Mouse (Mus musculus) ES-E14 (cell line): ENCODE data around the gene Nr1h2.

ENCODE experiments used
- CHD2 ChIP-seq: IDR thresholded peaks from 2 replicates; pipeline ENCODE4 v1.6.1; 2014; ENCODE audit warnings: mild to moderate bottlenecking, low read depth, low read length, inconsistent platforms
- HCFC1 ChIP-seq: IDR thresholded peaks from 2 replicates; pipeline ENCODE4 v1.6.1; 2012; ENCODE audit warnings: low read length, inconsistent platforms, borderline replicate concordance; ENCODE audit not compliant: insufficient read depth
- MAFK ChIP-seq: IDR thresholded peaks from 2 replicates; pipeline ENCODE4 v1.6.1; 2014; ENCODE audit warnings: mild to moderate bottlenecking, low read depth, low read length, inconsistent platforms; ENCODE audit not compliant: insufficient read depth
- ZNF384 ChIP-seq: IDR thresholded peaks from 2 replicates; pipeline ENCODE4 v1.6.1; 2012; ENCODE audit warnings: low read depth, low read length, inconsistent platforms

DNA sequence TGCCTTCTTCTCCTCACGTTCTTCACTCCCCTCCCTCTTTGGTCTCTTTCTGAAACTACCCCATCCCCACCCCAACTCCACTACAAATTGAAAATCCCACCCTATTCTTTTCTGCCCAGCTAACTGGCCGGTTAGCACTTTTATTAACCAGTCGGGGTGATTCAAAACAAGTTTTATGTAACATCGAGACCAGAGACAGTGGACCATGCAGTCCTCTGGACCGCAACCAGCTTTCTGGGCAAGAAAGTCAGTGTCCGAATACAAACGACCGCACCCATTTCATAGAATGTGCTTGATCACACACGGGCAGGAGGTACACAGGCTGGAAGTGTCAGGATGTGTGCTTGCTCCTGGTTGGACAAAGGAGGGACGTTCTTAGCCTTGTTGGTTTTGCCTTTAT, 10.7 kb upstream of the Nr1h2 start:
- no peak for TF ChIP-seq HCFC1
- no peak for TF ChIP-seq ZNF384
- TF ChIP-seq CHD2, result no peak
- no peak for TF ChIP-seq MAFK
